Mouse (Mus musculus) induced T-regulatory cell, adult 2 months (primary cell): ENCODE results near the gene Fto.
A peak's percentile ranks its signal among the peaks of the same experiment; 100 is the strongest.

Experiments used
- DNase-seq: peaks from one replicate; pipeline ENCODE4 v3.0.0-alpha.2; 2012; ENCODE audit warnings: low read depth

The Fto gene

DNA sequence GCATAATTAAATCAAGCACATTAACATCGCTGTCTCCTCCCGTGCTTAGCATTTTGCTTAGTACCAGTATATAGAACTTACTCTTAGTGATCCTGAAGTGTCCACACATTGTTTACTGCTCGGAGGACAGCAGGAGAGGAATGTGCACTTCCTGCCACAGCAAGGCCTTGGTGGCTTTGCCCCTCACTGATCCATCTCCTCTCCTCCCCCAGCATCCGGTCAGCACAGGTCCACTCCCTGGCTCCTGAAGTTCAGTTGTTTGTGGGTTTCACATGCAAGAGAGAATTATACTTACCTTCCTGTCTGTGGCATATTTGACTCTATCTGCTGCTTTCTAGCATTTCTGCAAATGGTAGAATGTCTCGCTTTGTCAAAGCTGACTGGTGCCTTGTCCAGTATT, 44.7 kb downstream of the Fto start:
- DNase-seq = no peak

DNA sequence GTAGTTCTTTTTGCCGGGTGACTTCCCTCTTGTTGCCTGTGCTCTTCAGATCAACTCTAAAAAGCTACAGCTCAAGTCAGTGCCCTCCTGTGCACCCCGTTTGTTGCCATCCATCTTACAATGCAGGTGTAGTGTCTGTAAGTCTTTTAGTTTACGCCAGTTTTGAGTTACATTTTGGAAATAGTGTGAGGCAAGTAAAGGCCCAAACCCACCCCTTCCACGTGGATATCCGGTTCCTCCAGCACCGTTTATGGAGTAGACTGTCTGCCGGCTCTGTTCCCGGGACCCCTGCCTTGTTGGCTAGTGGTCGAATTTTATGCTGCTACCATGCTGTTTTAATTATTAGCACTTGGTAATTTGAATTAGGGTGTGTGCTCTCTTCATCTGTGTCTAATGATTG, 46.2 kb downstream of the Fto start:
- DNase-seq = no peak

DNA sequence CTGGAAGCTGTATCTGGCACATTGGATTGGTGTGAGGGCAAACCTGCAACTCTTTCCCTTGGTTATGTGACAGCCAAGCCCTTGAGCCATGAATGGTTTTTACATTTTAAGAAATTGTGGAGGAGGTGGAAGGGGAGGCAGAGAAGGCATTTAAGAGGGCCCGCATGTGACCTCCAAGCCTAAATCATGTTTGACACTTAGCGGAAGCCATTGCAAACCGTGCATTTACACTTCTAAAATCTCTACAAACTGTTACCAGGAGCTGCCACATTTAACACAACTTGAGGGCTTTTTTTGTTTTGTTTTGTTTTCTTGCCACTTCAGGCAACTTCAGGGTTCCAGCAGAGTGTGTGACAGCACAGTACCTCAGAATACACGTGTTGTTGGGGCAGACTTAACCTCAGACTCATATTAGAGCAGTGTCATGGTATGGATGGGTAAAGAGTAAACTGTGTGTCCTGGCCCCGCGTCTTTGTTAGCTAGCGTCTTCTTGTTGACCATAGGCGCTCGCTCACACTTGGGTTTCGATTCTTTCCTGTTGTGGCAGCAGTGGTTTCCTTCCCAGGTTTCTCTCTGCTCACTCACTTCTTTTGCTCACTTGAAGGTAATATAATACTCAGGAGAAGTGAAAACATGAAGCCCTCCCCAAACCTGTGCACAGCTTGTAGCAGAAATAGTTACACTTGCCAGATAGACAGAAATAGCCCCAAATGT, 47.5 kb downstream of the Fto start:
- no peak for DNase-seq

DNA sequence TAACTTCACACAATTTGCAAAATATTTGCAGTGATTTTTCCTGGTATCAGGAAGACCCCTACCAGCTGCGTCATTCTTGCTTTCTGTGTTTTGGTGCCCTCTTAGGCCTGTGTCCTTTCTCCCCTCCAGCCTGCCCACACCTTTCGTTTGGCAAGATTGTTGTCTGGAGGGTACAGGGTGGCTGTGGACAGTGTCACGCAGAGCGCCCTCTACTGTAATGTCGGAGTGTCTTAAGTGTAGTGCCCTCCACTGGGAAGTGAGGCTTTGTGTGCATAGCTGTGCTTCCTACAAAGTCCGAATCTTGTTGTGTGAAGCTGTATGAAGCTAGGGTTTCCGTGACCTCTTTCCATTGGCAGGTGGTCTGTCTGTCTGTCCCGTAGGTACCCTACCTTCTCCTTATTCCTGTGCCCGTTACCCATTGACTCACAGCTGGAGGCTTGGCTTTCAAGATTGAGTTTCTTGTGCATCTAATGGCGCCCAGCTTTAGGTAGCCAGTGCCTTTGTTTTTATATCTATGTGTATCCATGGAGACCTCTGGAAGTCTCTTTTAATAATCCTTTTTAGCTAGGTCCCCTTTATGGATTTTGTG, 50.0 kb downstream of the Fto start:
- DNase-seq = no peak

DNA sequence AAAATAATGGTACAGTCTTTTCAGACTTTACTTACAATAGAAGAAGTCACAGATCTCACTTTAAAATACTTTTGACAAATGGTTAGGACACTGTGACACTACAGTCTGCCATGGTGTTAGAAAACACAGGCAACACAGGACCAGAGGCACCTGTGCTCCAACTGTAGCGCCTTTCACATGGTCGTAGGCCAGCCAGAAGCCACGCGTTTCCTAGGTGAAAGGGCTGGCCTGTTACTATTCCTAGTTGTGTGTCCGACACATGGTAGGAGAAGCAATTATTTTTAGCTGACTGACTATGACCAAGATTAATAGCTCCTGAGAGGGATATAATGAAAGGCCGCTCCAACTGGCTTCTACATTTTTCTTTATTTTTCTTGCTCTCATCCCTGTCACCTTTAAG, 50.9 kb downstream of the Fto start:
- DNase-seq = no peak

DNA sequence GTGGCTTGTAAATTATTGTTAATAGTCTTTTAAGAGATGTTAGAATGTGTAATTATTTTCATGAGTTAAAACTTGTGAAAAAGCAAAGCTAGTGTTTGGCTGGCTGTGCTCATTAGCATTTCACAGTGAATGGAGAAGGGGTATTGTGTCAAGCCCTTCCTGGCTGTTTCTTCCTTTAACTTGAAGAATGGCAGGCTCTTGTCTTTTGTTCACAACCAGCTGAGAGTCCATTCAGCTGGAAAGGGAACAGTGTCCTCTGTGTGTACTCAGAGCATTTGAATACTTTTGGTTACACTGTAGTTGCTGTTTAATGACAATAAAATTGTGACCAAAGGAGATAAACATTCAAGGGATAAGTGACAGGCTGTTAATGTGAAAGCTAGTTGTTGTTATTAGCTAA, 52.5 kb downstream of the Fto start:
- no peak for DNase-seq

DNA sequence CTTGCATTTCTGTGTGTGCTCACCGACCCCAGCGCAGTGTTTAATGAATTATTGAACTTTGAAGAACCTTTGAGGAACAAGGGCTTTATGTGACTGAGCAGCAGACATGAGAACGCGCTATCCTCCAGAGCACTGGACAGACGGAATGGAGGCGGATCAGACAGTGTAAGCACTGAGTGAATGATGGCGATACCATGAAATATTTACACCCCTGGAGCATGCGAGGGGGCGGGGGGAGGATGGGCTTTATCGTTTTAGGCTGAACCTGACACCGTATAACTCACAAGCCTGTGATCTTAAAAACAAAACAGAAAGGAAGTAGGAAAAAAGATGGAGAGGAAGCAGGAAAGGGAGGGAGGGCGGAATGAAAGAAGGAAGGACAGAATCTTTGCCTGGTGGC, 57.6 kb downstream of the Fto start:
- no peak for DNase-seq

DNA sequence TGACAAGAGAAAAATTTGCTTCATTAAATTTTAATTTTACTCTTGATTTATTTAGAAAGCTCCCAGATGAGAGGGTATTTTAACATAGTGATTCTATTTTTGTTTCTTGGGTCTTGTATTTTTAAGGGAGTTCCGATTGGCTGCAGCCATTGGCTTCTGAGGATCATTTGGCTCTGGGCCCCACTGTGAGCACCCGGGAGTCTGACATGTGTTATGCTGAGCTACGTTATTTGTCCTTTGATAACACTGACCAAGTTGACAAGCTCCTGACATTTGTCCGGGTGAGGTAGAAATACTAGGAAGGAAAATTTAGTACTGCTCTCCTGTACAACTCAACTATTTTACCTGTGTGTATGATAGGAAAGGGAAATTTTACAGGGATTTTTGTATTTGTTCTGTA, 58.7 kb downstream of the Fto start:
- DNase-seq = no peak

DNA sequence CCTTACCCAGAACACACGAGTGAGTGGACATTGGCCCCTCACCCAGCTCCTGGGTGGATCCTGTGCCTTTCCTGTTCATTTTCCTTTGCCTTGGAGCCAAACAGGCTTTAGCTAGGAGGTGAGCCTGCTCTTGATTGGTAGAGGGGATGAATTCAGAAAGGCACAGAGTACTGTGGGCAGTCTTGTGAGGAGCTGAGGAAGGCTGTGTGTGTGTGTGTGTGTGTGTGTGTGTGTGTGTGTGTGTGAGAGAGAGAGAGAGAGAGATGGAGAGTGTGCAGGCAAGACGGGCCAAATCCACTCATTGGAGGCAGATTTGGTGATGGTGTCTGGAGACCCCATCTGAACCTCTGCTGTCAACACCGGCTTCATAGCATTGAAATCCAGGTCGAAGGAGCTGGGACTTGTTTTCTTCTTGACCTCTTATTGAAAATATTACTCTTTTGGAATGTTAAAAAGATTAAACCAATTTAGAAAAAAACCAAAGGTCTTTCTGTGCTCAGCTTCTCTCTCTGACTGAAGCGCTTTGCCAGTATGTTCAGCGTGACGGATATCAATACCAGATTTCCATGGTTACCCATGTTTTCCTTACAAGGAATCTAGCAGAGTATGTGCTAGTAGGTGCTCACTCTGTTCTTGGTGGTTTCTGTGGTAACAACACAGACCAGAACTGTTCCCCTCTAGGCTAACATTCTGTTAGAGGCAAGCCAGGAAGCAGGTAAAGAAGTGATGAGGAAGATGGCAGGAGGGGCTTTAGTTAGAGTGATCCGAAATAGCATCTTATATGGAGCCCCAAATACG, 59.7 kb downstream of the Fto start:
- DNase-seq = no peak

DNA sequence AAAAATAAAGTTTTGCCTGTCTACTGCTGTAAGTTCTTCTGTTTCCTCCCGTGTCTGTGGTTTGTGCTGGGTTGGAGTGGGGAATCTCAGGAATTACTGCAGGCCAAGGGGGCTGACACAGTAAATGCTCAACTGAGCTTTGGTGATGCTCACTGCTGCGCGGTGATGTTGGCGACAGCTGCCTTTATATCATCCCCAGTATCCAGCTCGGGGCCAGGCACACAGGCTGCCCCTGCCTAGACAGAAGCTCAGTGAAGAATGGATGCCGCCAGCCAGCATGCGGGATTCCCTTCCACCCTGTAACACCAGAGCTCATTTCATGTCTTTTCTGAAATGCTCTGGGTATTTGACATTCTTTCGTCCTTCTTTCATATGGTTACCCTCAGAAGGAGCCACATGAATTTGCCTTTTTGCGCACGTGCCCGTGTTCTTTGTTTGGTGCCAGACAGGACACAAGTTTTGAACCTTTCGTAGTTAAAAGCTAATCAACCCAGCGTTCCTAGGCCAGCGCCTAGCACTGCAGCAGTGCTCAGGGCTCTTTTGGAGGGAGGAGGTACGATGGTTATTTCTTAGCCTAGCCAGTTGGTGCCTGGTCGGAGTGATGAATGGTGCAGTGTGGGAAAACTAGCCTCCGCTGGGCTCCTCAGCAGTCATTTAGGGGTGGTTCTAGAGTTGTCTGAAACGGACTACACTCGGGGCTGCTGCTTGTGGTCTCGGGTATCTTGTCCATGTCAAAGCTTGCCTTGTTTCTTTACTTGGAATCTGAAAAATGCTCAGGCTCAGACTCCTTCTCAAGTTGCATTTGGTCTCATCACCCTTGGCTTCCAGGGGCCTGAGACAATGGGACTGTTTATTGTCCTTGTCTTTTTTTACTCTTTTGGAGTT, 62.0 kb downstream of the Fto start:
- no peak for DNase-seq

DNA sequence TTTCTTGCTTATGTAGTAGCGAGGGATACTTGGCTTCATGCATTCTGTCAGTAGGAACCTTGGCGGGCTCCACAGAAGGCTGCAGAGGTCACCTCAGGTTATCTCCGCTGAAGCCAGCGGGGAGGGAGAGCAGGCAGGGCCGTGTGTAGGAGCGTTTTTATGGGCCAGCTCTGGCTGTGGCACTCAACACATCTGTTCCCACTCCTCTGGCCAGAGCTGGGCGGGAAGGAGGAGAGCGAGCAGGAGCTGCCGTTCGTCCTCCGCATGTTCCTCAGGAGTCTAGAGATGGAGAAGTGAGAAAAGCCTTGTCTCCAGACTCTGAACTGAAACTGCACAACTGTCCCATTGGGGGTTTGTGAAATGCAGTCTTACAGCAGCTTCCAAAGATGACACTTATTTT, 63.5 kb downstream of the Fto start:
- no peak for DNase-seq

DNA sequence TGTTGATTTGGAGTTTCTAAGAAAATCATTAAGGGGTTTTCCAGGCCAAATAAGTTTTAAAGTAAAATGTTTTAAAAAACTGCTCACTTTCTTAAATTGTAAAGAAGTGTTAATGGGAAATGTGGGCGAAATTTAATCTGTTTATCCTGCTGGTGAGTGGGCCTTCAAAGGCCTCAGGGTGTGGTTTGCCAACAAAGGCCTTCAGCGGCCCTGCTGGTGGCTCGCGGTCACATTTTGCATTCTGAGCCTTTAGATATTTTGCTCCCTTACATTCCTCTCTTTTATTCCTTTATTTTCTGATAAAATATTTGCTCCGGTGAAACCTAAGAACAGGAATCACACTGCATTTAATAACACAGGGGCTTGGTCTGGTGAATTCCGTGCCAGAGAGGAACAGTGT, 64.0 kb downstream of the Fto start:
- DNase-seq = no peak

DNA sequence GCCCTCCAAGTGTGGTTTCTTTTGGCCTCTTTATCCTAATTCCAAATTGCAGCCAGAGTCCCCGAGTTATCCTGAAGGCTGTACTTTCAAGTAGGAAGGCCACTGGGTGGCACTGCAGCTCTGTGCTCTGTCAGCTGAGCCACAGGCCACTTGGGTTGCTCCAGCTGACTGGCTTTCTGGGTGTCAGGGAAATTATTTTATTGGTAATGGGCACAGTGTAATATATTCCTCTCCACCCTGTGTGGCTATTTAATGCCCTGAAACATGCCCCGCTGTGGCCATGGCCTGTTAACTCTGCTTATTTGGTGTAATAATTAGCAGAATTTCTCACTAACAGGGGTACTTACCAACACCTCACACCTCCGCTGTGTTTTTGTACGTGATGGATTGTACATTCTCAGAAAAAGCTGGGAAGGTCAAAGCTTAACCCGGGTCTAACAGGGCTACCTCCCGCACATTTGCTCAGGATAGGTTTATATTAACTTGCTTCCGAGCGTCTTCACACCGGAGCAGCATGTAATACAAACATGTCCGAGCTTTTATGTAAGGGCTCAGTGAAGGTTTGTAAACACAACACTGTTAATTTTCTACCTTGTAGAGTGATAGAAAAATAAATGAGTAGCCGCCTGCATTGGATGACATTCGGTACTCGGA, 65.6 kb downstream of the Fto start:
- DNase-seq = peak; percentile 25

DNA sequence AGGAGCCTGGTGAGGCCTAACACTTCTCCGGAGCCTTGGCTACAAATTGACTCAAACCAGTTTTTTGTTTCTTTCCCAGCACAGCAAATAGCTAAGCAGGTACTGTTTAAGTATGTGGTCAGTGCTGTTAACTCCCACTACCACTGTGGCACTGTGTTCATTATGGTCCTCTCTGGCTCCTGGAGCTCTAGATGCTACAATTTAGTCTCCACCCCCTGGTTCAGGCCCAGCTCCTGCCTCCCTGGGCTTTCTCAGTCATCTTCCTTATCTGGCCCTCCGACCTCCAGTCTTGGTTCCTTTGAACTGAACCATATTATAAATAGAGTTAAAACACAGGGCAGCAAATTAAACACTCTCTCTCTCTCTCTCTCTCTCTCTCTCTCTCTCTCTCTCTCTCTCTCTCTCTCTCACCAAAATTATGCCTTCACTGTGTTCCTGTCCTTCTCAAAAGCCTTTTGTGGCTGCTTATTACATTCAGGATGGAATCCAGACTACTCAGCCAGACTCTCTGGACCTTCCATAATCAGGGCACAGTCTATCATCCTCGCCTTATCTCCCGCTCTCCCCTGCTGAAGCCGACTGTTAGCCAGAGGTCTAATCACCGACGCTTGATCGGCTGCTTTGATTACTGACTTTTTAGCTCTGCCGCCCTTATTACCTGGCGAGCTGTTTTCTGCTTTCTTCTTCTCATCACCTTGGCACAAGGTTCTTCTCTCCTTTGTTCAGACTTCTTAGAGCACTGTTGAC, 67.6 kb downstream of the Fto start:
- DNase-seq = no peak

DNA sequence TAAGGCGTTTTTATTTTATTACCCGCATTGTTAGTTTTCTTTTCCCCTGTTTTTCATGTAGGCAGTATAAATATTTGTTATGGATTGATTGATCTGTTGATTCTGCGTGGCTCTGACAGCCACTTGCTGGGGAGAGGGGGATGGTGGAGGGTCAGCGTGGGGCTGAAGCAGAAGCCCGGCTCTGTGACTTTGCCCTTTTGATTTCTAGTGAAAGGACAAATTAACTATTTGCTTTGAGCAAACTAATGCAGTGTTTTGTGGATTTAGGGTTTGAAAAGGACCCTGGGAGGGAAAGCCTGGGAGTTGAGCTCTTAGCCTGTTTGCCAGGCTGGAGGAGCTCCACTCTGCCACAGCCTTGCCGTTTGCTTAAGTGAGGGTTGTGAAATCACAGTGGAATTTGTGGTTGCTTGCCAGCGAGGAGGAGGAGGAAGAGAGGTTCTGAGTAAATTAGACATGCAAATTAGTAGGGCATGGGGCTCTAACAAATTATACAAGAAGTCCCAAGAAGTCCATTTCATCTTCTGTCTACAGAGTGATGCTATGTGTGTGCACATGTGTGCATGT, 68.3 kb downstream of the Fto start:
- no peak for DNase-seq

DNA sequence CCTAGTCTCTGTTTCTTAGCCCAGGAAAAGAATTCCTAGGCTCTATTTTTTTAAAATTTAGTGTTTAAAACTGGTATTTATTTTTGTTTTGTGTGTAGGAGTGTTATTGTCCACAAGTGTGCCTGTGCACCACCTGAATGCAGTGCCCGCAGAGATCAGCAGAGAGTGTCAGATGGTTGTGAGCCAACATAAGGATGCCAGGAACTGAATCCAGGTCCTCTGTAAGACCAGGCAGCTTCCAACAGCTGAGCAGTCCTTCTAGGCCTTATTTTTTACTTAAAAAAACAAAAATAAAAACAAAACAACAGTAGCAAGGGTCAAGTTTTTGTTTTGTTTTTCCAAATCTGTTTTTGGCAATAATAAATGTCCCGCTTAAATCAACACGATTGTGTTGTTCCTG, 69.9 kb downstream of the Fto start:
- no peak for DNase-seq

DNA sequence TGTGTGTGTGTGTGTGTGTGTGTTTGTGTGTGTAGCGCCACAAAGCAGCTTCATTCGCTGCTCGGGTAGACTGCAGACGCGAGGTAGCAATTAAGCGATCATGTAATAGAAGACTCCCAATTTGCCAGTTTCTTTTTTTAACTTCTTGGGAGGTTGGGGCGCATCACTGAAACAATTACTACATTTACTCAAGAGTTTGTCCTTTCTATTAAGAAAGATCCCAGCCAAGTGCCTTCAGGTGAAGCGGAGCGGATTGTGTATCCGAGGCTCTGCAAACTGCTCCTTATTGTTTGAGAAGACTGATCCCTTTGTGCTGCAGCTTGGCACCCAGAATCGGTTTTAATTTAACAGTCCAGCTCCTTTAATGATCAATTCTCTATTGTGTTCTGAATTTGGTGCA, 70.5 kb downstream of the Fto start:
- no peak for DNase-seq

DNA sequence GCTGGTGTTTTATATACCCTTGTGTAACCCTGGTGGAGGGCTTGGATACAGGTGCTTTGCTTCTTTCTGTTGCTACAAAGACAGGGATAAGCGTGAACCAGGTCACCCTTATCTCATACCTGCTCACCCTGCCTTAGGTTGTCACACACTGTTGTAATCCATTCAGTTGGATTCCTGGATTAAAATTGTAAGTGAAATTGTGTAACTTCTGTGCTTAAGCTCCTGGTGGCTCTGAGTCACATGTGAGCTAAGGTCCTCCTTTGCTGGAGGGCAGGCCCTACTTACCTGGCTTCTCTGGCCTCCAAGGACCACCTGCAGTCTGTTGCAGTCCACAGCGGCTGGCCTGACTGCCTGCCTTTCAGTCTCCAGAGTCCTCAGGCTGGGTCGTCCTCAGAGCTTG, 71.1 kb downstream of the Fto start:
- no peak for DNase-seq

DNA sequence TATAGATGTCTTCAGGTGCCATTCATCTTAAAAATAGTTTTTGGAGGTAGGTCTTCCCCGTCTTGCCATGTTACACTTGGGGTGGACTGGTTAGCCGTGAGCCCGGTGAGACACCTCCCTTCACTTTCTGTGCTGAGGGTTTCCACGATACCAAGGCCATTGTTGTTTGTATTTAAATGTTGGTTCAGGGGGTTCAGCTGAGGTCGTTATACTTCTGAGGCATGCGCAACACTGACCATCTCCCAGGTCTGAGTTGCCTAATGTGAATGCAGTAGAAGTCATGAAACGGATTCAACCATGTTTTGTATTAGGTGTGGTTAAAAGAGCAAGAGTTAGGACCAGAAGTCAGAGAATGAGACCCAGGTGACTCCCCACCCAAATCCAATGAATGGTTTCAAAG, 72.5 kb downstream of the Fto start:
- no peak for DNase-seq

DNA sequence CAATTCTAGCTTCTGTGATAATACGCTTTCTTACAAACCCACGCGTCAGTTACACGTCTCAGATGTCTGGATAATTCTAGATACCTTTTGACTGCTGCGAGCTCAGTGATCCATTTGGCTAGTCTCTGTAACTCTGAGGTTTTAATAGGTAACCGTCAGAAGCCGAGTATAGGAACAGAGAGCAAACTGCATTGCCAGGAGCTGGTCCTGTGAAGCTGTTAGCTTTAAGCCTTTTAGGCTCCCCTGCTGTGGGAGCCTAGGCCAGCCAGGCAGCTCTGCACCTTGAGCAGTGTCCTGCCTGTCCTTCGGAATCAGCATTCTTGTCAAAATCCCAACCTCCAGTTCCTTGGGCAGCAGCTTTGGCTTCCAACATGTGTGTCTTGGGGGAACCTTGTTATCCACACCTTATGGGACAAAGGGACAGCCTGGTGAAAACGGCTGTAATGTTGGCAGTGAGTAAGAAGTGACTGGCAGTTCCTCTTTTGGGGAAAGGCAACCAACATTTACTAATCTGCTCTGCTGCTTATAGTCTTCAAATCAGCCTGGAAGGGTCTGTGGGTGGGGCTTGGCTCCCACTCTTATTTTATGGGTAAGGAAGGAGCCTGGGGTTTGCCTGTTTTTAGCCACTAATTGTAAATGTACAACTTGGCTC, 77.2 kb downstream of the Fto start:
- DNase-seq = no peak
